Mouse (Mus musculus) neural tube, embryonic 11.5 days (tissue): ENCODE measurements around the gene Syvn1. TPM values are rescaled to one million over a fixed set of nuclear protein-coding genes. Genes with fewer than 3 reads are reported as not detected.

ENCODE experiments used
- ATAC-seq: fragments of 200-750 bp; cut with Nextera tagmentation; 2 replicates; pipeline ENCODE4 v1.8.0; 2017; ENCODE audit warnings: moderate number of reproducible peaks, mild to moderate bottlenecking, moderate TSS enrichment, moderate library complexity; ENCODE audit not compliant: insufficient read depth, low FRiP score, low TSS enrichment
- DNase-seq: peaks from one replicate; pipeline ENCODE4 v3.0.0-alpha.2; 2015; ENCODE audit warnings: low spot score
- H3K27ac ChIP-seq: fragments of 300-500 bp; sonication (generic); 2 replicates; pipeline ENCODE4 v1.5.1; 2014; ENCODE audit warnings: low read depth, mild to moderate bottlenecking, low read length
- H3K27me3 ChIP-seq: fragments of 300-500 bp; sonication (generic); 2 replicates; pipeline ENCODE4 v1.6.1; 2014; ENCODE audit warnings: mild to moderate bottlenecking, low read length, mixed read lengths; ENCODE audit not compliant: control insufficient read depth, insufficient read depth
- H3K36me3 ChIP-seq: fragments of 300-500 bp; sonication (generic); 2 replicates; pipeline ENCODE4 v1.6.1; 2014; ENCODE audit warnings: mild to moderate bottlenecking, low read length, moderate library complexity, mixed read lengths; ENCODE audit not compliant: control insufficient read depth, insufficient read depth
- H3K4me1 ChIP-seq: fragments of 300-500 bp; sonication (generic); 2 replicates; pipeline ENCODE4 v1.6.1; 2014; ENCODE audit warnings: low read length, mixed read lengths; ENCODE audit not compliant: control insufficient read depth, insufficient read depth
- H3K4me2 ChIP-seq: fragments of 300-500 bp; sonication (generic); 2 replicates; pipeline ENCODE4 v1.6.1; 2014; ENCODE audit warnings: low read depth, mild to moderate bottlenecking, moderate library complexity
- H3K4me3 ChIP-seq: fragments of 300-500 bp; sonication (generic); 2 replicates; pipeline ENCODE4 v1.5.1; 2014; ENCODE audit warnings: low read depth, low read length
- H3K9ac ChIP-seq: fragments of 300-500 bp; sonication (generic); 2 replicates; pipeline ENCODE4 v1.6.1; 2014; ENCODE audit warnings: mild to moderate bottlenecking, low read length
- H3K9me3 ChIP-seq: fragments of 300-500 bp; sonication (generic); 2 replicates; pipeline ENCODE4 v1.6.1; 2016; ENCODE audit warnings: low read length; ENCODE audit not compliant: control insufficient read depth
- WGBS: fragments of 180-500 bp; shearing (Covaris S2); extraction: QIAGEN DNeasy Blood & Tissue Kit; methylation state at CpG from one replicate; pipeline ENCODE4 v1.1.7; 2014; 5-methylcytosine and 5-hydroxymethylcytosine counted together
- polyA plus RNA-seq: library from polyadenylated mRNA; unstranded; fragments of >200 nt; fragmentation: Nextera tagmentation; extraction: Ambion mirVana; gene quantifications from 2 replicates; pipeline ENCODE4 v1.2.1, GENCODE M21; 2014

Gene Syvn1
- 34.4 and 36.7 TPM in 2 replicates for polyA plus RNA-seq

DNA sequence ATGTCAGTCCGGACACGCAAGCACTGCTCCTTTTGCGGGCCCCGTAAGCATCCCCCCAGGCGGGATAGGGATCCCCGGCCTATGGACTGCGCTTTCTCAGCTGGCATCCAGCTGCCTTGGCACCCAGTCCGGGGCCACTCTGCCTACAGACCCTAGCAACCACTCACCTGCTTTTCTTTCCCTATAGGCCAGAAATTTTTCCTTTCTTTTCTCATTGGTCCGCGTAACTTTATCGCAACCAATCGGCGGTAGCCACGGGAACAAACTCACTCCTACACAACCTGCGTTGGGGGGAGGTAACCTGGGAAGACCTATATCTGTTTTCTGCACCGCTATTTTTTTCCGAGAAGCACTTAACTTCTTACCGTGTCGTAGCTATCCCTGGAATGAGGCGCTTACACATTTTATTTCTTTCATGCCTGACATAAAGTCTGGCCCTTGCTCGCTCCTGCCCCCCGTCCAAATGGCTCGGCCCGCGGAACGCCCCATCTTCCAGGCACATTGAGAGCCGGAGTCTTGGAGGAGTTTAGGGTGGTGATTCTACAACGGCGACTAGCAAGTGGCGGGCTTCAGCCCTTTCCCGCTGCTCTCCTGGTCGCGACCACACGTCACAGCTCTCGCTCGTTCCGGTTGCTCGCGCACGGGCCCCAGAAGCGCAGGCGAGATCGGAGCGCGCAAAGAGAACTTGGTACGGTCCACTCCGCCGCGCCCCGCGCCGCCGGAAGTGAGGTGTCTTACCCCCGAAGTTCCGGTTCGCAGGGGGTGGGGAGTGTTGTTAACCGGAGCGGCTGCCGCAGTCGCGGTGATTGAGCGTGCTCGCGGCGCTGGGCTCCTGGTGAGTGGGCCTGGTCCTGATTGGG is at the start of gene Syvn1:
Gene Syvn1, plus strand, starts transcription at position 283 of the 860 bp plus-strand sequence.
- Histone ChIP-seq H3K9me3 (no peaks in the 10 kb centered on the region), H3K36me3 (peaks cover 22% of the 10 kb centered on the region), H3K4me2 (peak within 1 kb of the TSS; percentile 92), H3K9ac (peak within 1 kb of the TSS; percentile 93), H3K4me1 (peaks cover 10% of the 10 kb centered on the region), H3K4me3 (peak within 1 kb of the TSS; percentile 93), H3K27ac (peak within 1 kb of the TSS; percentile 98), H3K27me3 (no peaks in the 10 kb centered on the region)
- DNase-seq (peak; percentile 92), ATAC-seq (peak; percentile 88)
- under 1% methylated on average over 65 of the region's 65 CpGs for WGBS

DNA sequence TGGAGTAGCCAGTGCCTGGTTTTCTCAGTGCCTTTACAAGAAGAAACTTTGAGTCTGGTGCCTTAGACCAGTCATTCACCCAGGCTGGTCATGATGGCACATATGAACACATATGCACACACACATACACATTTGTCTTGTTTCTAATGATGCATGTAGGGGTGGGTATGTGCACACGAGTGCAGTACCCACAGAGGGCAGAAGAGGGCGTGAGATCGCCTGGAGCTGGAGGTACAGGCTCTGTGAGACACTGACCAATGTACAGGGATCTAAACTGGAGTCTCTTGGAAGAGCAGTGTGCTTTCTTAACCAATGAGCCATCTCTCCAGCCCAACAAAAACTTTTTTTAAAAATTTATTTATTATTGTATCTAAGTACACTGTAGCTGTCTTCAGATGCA is 48.2 kb upstream of the Syvn1 start:
- H3K4me2 ChIP-seq: no peak overlapping the region
- no peak overlapping the region for H3K9ac ChIP-seq
- WGBS: 83% methylated on average over 3 of the region's 3 CpGs
- ATAC-seq (no peak), DNase-seq (no peak)
- no peak overlapping the region for H3K4me3 ChIP-seq
- no peaks in the 10 kb centered on the region for H3K36me3 ChIP-seq
- no peaks in the 10 kb centered on the region for H3K27me3 ChIP-seq
- H3K27ac ChIP-seq: no peak overlapping the region
- no peaks in the 10 kb centered on the region for H3K9me3 ChIP-seq
- no peaks in the 10 kb centered on the region for H3K4me1 ChIP-seq

DNA sequence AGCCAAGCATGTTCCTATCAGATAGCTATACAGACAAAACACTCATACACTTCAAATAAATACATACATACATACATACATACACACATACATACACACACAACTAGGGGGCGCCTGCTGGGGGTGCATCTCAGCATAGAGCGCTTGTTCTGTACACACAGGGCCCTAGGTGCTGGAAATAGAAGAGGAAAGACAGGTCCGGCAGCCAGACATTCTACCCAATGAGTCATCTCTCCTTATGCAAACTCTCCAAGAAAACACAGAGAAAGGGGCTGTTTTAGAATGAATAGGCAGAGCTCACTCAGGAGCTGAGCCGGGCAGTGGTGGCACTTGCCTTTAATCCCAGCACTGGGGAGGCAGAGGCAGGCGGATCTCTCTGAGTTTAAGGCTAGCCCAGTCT is 46.4 kb upstream of the Syvn1 start:
- DNase-seq (no peak), ATAC-seq (no peak)
- H3K4me3 ChIP-seq: no peak overlapping the region
- no peaks in the 10 kb centered on the region for H3K9me3 ChIP-seq
- H3K4me2 ChIP-seq: no peak overlapping the region
- H3K36me3 ChIP-seq: no peaks in the 10 kb centered on the region
- no peaks in the 10 kb centered on the region for H3K27me3 ChIP-seq
- H3K27ac ChIP-seq: no peak overlapping the region
- 83% methylated on average over 5 of the region's 5 CpGs for WGBS
- no peak overlapping the region for H3K9ac ChIP-seq
- no peaks in the 10 kb centered on the region for H3K4me1 ChIP-seq

DNA sequence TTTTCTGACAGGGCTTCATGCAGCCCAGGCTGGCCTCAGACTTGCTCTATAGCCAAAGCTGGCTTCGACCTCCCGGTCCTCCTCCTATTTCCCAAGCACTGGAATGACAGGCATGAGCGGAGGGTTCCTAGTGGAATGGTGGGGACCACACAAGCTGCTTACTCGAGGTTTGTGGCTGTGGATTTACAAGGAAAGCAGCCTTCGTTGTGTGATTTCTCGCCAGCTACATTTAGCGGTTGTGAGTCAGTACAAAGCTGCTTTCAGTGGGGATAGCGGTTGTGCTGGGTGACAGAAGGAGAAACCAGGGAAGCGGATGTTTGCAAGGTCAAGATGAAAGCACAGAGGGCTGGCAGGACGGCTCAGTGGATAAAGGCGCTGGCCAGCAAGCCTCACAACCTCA is 40.8 kb upstream of the Syvn1 start:
- 73% methylated on average over 11 of the region's 11 CpGs for WGBS
- DNase-seq (no peak), ATAC-seq (no peak)
- Histone ChIP-seq H3K4me1 (no peaks in the 10 kb centered on the region), H3K36me3 (no peaks in the 10 kb centered on the region), H3K4me2 (no peak overlapping the region), H3K27ac (no peak overlapping the region), H3K9ac (no peak overlapping the region), H3K27me3 (no peaks in the 10 kb centered on the region), H3K4me3 (no peak overlapping the region), H3K9me3 (no peaks in the 10 kb centered on the region)

- H3K27me3 ChIP-seq: no peaks in the 10 kb centered on the region
- no peak overlapping the region for H3K9ac ChIP-seq
- no peaks in the 10 kb centered on the region for H3K4me1 ChIP-seq
- H3K9me3 ChIP-seq: no peaks in the 10 kb centered on the region
- H3K27ac ChIP-seq: no peak overlapping the region
- H3K4me3 ChIP-seq: no peak overlapping the region
- no peaks in the 10 kb centered on the region for H3K36me3 ChIP-seq
- WGBS: 81% methylated on average over 13 of the region's 13 CpGs
- DNase-seq (no peak), ATAC-seq (no peak)
- no peak overlapping the region for H3K4me2 ChIP-seq
These were observed 39.4 kb upstream of the Syvn1 start for GRCm38 (mm10) chr19:6007013-6007412.

GRCm38 (mm10) chr19:6009137-6009536 is 37.2 kb upstream of the Syvn1 start:
- DNase-seq (no peak), ATAC-seq (no peak)
- no peak overlapping the region for H3K27ac ChIP-seq
- no peaks in the 10 kb centered on the region for H3K27me3 ChIP-seq
- WGBS: 68% methylated on average over 8 of the region's 8 CpGs
- H3K4me3 ChIP-seq: no peak overlapping the region
- no peak overlapping the region for H3K9ac ChIP-seq
- no peak overlapping the region for H3K4me2 ChIP-seq
- H3K36me3 ChIP-seq: no peaks in the 10 kb centered on the region
- no peaks in the 10 kb centered on the region for H3K9me3 ChIP-seq
- no peaks in the 10 kb centered on the region for H3K4me1 ChIP-seq

DNA sequence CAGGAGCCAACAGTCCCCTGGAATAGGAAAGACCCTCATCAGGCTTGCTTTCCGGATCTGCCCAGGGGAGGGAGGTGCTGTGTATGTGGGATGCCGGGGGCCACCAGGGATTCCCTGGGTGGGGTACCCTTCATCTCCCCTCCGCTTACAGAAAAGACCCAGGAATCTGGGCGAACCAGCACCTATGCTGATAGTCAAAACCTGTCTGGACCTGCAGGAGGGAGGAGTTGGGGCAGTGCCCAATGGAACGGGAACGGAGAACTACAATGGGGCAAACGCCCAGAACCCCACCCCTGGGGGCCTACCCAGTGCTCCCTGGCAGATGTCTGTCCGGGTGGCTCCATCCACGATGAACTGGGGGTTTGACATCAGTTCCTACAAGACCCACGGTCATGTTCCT is 32.7 kb upstream of the Syvn1 start:
- no peak for DNase-seq
- Histone ChIP-seq H3K27ac (no peak overlapping the region), H3K9me3 (no peaks in the 10 kb centered on the region), H3K27me3 (peaks cover 20% of the 10 kb centered on the region), H3K4me1 (peaks cover 4% of the 10 kb centered on the region; the same call in 1 of the 2 replicates), H3K4me2 (no peak overlapping the region), H3K4me3 (no peak overlapping the region), H3K9ac (no peak overlapping the region), H3K36me3 (no peaks in the 10 kb centered on the region)
- 89% methylated on average over 10 of the region's 10 CpGs for WGBS
- no peak for ATAC-seq

GRCm38 (mm10) chr19:6014991-6015510 is 31.3 kb upstream of the Syvn1 start:
- Histone ChIP-seq H3K9ac (peak overlapping the region; percentile 54), H3K9me3 (no peaks in the 10 kb centered on the region), H3K4me2 (peak overlapping the region; percentile 88), H3K27me3 (peaks cover 20% of the 10 kb centered on the region), H3K4me1 (peaks cover 4% of the 10 kb centered on the region; the same call in 1 of the 2 replicates), H3K36me3 (no peaks in the 10 kb centered on the region), H3K27ac (0 out of 2 replicates have a peak overlapping the region, but pooled peaks have one; percentile 27), H3K4me3 (peak overlapping the region; percentile 41)
- peak; percentile 52 for DNase-seq
- 2% methylated on average over 13 of the region's 18 CpGs for WGBS
- peak; percentile 63; the same call in 1 of the 2 replicates for ATAC-seq
